Mouse (Mus musculus) stomach, postnatal 0 days (tissue): ENCODE measurements around the gene Cntn2.

ENCODE experiments used
- CTCF ChIP-seq: IDR thresholded peaks from 2 replicates; pipeline ENCODE4 v1.5.1; 2016; ENCODE audit warnings: antibody characterized with exemption, low read depth, mild to moderate bottlenecking, moderate library complexity
- EP300 ChIP-seq: optimal IDR thresholded peaks from 2 replicates; pipeline ENCODE3; 2016; ENCODE audit warnings: antibody characterized with exemption

GRCm38 (mm10) chr1:132586679-132587201, 43.7 kb upstream of the Cntn2 start:
- TF ChIP-seq CTCF (no peak), EP300 (no peak)
